Mouse (Mus musculus): ENCODE measurements around the gene Meioc. TPM values are rescaled to one million over a fixed set of nuclear protein-coding genes. Genes with fewer than 3 reads are reported as not detected.

Meioc gene
- polyA plus RNA-seq, 1 experiment from 2014 or later: 0.58 TPM

Small RNA genes within 50 kb of the gene (microRNA-seq; reads per million reads assigned to microRNA genes)
- not detected for gene Gm22920

Other genes starting within 250 kb of the Meioc start
- 75.2 and 86.1 TPM in 2 replicates for gene Grn, start 233.4 kb upstream of the Meioc start, polyA plus RNA-seq (2016; fragmentation: Nextera tagmentation; extraction: Ambion mirVana)
- 23.3 and 23.7 TPM in 2 replicates for gene Fam171a2, start 216.0 kb upstream of the Meioc start, polyA plus RNA-seq (2016; fragmentation: Nextera tagmentation; extraction: Ambion mirVana)
- 7.0 and 7.6 TPM in 2 replicates for gene Itga2b, start 193.6 kb upstream of the Meioc start, polyA plus RNA-seq (2016; fragmentation: Nextera tagmentation; extraction: Ambion mirVana)
- 69.0 and 71.0 TPM in 2 replicates for gene Gpatch8, start 107.3 kb upstream of the Meioc start, polyA plus RNA-seq (2016; fragmentation: Nextera tagmentation; extraction: Ambion mirVana)
- 5.7 and 7.3 TPM in 2 replicates for gene Gm11627, start 84.3 kb upstream of the Meioc start, polyA plus RNA-seq (2016; fragmentation: Nextera tagmentation; extraction: Ambion mirVana)
- 38.2 and 44.0 TPM in 2 replicates for gene Fzd2, start 59.3 kb upstream of the Meioc start, polyA plus RNA-seq (2016; fragmentation: Nextera tagmentation; extraction: Ambion mirVana)
- gene Ccdc43, start 34.1 kb downstream of the Meioc start, polyA plus RNA-seq (2016; fragmentation: Nextera tagmentation; extraction: Ambion mirVana): 43.7 and 45.9 TPM in 2 replicates
- 33.2 and 41.6 TPM in 2 replicates for gene Adam11, start 97.7 kb downstream of the Meioc start, polyA plus RNA-seq (2016; fragmentation: Nextera tagmentation; extraction: Ambion mirVana)
- 83.3 and 84.9 TPM in 2 replicates for gene Gjc1, start 156.0 kb downstream of the Meioc start, polyA plus RNA-seq (2016; fragmentation: Nextera tagmentation; extraction: Ambion mirVana)
- gene Higd1b, start 172.1 kb downstream of the Meioc start, polyA plus RNA-seq (2016; fragmentation: Nextera tagmentation; extraction: Ambion mirVana): not detected in 2 replicates
- gene Eftud2, start 217.3 kb downstream of the Meioc start, polyA plus RNA-seq (2016; fragmentation: Nextera tagmentation; extraction: Ambion mirVana): 204 and 218 TPM in 2 replicates
- 1.5 and 1.8 TPM in 2 replicates for gene Ccdc103, start 217.5 kb downstream of the Meioc start, polyA plus RNA-seq (2016; fragmentation: Nextera tagmentation; extraction: Ambion mirVana)
- not detected in 2 replicates for gene Fam187a, start 221.5 kb downstream of the Meioc start, polyA plus RNA-seq (2016; fragmentation: Nextera tagmentation; extraction: Ambion mirVana)
- gene Gfap, start 237.2 kb downstream of the Meioc start, polyA plus RNA-seq (2016; fragmentation: Nextera tagmentation; extraction: Ambion mirVana): 0.08 and 0.11 TPM in 2 replicates

Data from neural tube, embryonic 12.5 days (tissue).